Mouse (Mus musculus): ENCODE measurements around the gene Wdr66. TPM values are rescaled to one million over a fixed set of nuclear protein-coding genes. Genes with fewer than 3 reads are reported as not detected.
A peak's percentile ranks its signal among the peaks of the same experiment; 100 is the strongest.

Gene Wdr66
- polyA plus RNA-seq, 1 experiment: 1.2 TPM

DNA sequence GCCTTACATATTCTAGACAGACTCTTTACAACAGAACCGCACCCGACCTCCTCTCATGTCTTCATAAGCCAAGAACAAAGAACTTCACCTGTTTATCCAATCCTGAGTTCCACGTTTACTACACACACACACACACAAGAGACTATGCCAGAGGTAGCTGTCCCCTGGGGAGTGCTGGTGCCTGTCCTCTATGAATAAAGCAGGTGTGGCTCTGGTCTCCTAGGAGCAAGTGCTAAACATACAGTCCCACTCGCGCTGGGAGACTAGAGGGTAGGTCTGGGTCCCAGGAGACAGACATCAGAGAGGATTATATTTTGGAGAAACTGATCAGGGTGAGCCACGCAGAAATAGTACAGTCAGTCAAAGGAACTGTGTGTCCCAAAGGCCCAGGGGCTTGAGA is 81.7 kb downstream of the Wdr66 start:
- no peak for TF ChIP-seq POLR2A (IDR thresholded peaks at IDR 0.05; ENCODE audit: borderline replicate concordance, control insufficient read depth, low read depth, low read length)
- TF ChIP-seq CTCF (IDR thresholded peaks at IDR 0.05; ENCODE audit: control insufficient read depth, insufficient read depth, low read length): no peak
- no peak overlapping the region for H3K27ac ChIP-seq (ENCODE audit: control insufficient read depth, insufficient read depth, low read depth, low read length, poor library complexity)
- H3K4me3 ChIP-seq (replicated peaks; ENCODE audit: control insufficient read depth, low read depth, low read length): no peak overlapping the region
- H3K4me1 ChIP-seq (ENCODE audit: control insufficient read depth, insufficient read depth, low read length): no peaks in the 10 kb centered on the region; the same call in 1 of the 2 replicates
- WGBS: 74% methylated on average over 6 of the region's 6 CpGs

DNA sequence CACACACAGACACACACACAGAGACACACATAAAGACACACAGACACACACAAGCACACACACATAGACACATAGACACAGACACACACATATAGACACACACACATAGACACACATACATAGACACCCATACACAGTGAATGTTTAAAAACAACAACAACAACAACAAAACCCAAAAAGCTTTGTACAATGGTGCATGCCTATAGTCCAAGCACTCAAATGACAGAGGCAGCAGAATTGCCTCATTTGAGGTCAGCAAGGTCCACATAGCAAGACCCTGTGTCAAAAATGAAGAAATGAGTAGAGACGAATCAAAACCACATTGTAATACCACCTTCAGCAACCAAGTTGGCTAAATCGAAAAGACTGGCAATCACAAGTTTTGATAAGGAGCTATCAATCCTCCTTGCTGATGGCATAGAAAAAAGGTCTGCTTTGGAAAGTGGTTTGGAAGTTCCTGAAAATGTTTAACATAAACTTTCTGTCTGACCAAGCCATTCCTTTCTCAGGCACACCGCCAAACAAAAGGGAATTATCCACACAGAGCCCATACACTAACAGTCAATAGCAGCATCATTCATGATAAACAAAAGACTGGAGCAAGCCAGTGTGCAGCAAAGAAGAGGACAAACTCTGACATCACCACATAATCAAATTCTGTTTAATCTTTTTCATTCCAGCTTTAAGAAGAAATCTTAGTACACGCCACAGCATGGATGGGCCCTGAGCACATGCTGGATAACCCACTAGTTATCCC is 84.5 kb downstream of the Wdr66 start:
- TF ChIP-seq POLR2A (IDR thresholded peaks at IDR 0.05; ENCODE audit: borderline replicate concordance, control insufficient read depth, low read depth, low read length): no peak
- no peak for TF ChIP-seq CTCF (IDR thresholded peaks at IDR 0.05; ENCODE audit: control insufficient read depth, insufficient read depth, low read length)
- Histone ChIP-seq H3K4me1 (ENCODE audit: control insufficient read depth, insufficient read depth, low read length) (no peaks in the 10 kb centered on the region; the same call in 1 of the 2 replicates), H3K27ac (ENCODE audit: control insufficient read depth, insufficient read depth, low read depth, low read length, poor library complexity) (no peak overlapping the region), H3K4me3 (replicated peaks; ENCODE audit: control insufficient read depth, low read depth, low read length) (no peak overlapping the region)
- WGBS: 64% methylated on average over 4 of the region's 4 CpGs

- WGBS: 31% methylated on average over 3 of the region's 3 CpGs
- TF ChIP-seq POLR2A (IDR thresholded peaks at IDR 0.05; ENCODE audit: borderline replicate concordance, control insufficient read depth, low read depth, low read length): no peak
These were observed 86.6 kb downstream of the Wdr66 start for GRCm38 (mm10) chr5:123338463-123338862.

GRCm38 (mm10) chr5:123343707-123344627 is 92.1 kb downstream of the Wdr66 start, which contains the start of gene Bcl7a:
Gene Bcl7a, plus strand, starts transcription at chr5:123343834.
- Histone ChIP-seq H3K4me3 (replicated peaks; ENCODE audit: control insufficient read depth, low read depth, low read length) (peak within 1 kb of the TSS; percentile 73), H3K27ac (ENCODE audit: control insufficient read depth, insufficient read depth, low read depth, low read length, poor library complexity) (peak within 1 kb of the TSS; percentile 89), H3K4me1 (ENCODE audit: control insufficient read depth, insufficient read depth, low read length) (peaks cover 1% of the 10 kb centered on the region)
- under 1% methylated on average over 69 of the region's 69 CpGs for WGBS
- TF ChIP-seq POLR2A (IDR thresholded peaks at IDR 0.05; ENCODE audit: borderline replicate concordance, control insufficient read depth, low read depth, low read length): peak; percentile 74; the same call in 1 of the 2 replicates
- no peak for TF ChIP-seq CTCF (IDR thresholded peaks at IDR 0.05; ENCODE audit: control insufficient read depth, insufficient read depth, low read length)

More at GRCm38 (mm10) chr5:123338463-123338862, 86.6 kb downstream of the Wdr66 start:
- no peak overlapping the region for H3K27ac ChIP-seq (ENCODE audit: control insufficient read depth, insufficient read depth, low read depth, low read length, poor library complexity)
- no peaks in the 10 kb centered on the region; the same call in 1 of the 2 replicates for H3K4me1 ChIP-seq (ENCODE audit: control insufficient read depth, insufficient read depth, low read length)
- no peak overlapping the region for H3K4me3 ChIP-seq (replicated peaks; ENCODE audit: control insufficient read depth, low read depth, low read length)

DNA sequence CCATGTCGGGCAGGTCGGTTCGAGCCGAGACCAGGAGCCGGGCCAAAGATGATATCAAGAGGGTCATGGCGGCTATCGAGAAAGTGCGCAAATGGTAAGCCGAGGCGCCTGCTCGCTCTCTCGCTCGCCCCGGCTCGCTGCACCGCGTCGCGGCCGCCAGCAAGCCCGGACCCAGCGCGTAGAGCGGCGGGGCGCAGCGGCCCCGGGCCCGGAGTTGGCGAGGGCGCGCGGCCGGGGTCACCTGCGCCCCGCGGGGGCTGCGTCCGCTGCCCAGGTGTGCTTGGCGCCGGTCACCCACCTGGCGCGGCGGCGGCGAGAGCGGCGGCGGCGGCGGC is 92.7 kb downstream of the Wdr66 start:
- no peak for TF ChIP-seq CTCF (IDR thresholded peaks at IDR 0.05; ENCODE audit: control insufficient read depth, insufficient read depth, low read length)
- no peak for TF ChIP-seq POLR2A (IDR thresholded peaks at IDR 0.05; ENCODE audit: borderline replicate concordance, control insufficient read depth, low read depth, low read length)
- peaks cover 1% of the 10 kb centered on the region for H3K4me1 ChIP-seq (ENCODE audit: control insufficient read depth, insufficient read depth, low read length)
- under 1% methylated on average over 51 of the region's 51 CpGs for WGBS
- peak overlapping the region; percentile 73 for H3K4me3 ChIP-seq (replicated peaks; ENCODE audit: control insufficient read depth, low read depth, low read length)
- H3K27ac ChIP-seq (ENCODE audit: control insufficient read depth, insufficient read depth, low read depth, low read length, poor library complexity): peak overlapping the region; percentile 89

- WGBS: under 1% methylated on average over 82 of the region's 87 CpGs
- peak overlapping the region; percentile 73 for H3K4me3 ChIP-seq (replicated peaks; ENCODE audit: control insufficient read depth, low read depth, low read length)
- TF ChIP-seq POLR2A (IDR thresholded peaks at IDR 0.05; ENCODE audit: borderline replicate concordance, control insufficient read depth, low read depth, low read length): no peak
- no peak for TF ChIP-seq CTCF (IDR thresholded peaks at IDR 0.05; ENCODE audit: control insufficient read depth, insufficient read depth, low read length)
- H3K4me1 ChIP-seq (ENCODE audit: control insufficient read depth, insufficient read depth, low read length): peaks cover 1% of the 10 kb centered on the region
- H3K27ac ChIP-seq (ENCODE audit: control insufficient read depth, insufficient read depth, low read depth, low read length, poor library complexity): peak overlapping the region; percentile 89
These were observed 93.3 kb downstream of the Wdr66 start for GRCm38 (mm10) chr5:123344963-123345852.

GRCm38 (mm10) chr5:123345853-123346654 is 94.2 kb downstream of the Wdr66 start:
- H3K27ac ChIP-seq (ENCODE audit: control insufficient read depth, insufficient read depth, low read depth, low read length, poor library complexity): peak overlapping the region; percentile 89
- H3K4me3 ChIP-seq (replicated peaks; ENCODE audit: control insufficient read depth, low read depth, low read length): peak overlapping the region; percentile 73
- 8% methylated on average over 22 of the region's 22 CpGs for WGBS
- TF ChIP-seq POLR2A (IDR thresholded peaks at IDR 0.05; ENCODE audit: borderline replicate concordance, control insufficient read depth, low read depth, low read length) (peak; percentile 45; the same call in 1 of the 2 replicates), CTCF (IDR thresholded peaks at IDR 0.05; ENCODE audit: control insufficient read depth, insufficient read depth, low read length) (no peak)
- H3K4me1 ChIP-seq (ENCODE audit: control insufficient read depth, insufficient read depth, low read length): peaks cover 1% of the 10 kb centered on the region

Data from bone marrow, adult 2 months (tissue).